Mouse (Mus musculus) bone marrow macrophage, adult 2 months (primary cell): ENCODE measurements around the gene Ahdc1.

Experiments used
- CTCF ChIP-seq: IDR thresholded peaks from 2 replicates; pipeline ENCODE4 v1.5.1; 2012; ENCODE audit warnings: low read depth, mild to moderate bottlenecking, low read length, moderate library complexity
- POLR2A ChIP-seq: IDR thresholded peaks from 2 replicates; pipeline ENCODE4 v1.6.1; 2012; ENCODE audit warnings: mild to moderate bottlenecking, low read depth, low read length, borderline replicate concordance

DNA sequence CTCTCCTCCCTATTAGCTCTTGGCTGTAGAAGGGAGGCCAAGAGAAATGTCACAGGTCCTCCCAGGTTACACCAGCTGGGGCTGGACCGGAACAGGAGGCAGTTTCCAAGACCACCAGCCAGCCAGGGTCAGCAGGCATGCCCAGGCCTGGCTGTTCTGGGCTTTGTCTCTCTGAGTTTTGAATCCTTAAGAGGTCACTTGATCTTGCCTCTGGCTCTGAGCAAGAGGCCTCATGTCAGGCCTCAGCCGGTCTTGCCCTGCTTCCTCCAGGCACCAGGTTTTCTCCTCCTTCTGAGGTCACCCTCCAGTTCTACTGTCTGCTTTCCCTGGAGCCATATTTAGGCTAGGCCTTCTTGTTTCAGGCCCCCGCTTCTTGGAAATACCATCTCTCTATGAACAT, 59.3 kb downstream of the Ahdc1 start:
- TF ChIP-seq POLR2A (no peak), CTCF (no peak)
